ENCODE assay signal across 8 mouse cellular contexts in the genomic region with DNA sequence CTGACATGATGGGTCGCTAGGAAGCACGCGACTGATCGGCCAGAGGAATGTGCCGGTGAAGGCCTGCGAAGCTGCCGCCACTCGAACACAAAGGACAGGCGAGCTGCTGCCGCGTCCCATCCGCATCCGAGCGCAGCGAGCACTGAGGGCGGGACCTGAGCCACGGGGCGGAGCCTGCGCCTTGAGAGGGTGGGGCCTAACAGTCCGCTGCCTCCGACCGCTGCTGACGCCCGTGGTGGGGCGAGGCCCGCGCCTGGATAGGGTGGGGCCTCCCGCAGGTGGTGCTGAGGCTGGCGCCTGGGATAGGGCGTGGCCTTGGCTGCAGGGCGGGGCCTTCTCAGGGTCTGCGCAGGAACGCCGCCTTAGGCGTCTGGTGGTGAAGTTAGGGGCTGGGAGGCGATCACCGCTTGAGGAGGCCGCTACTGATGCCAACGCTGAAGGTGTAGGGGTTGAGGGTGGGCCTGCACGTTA. TPM values are rescaled to one million over a fixed set of nuclear protein-coding genes. Genes with fewer than 3 reads are reported as not detected.
A peak's percentile ranks its signal among the peaks of the same experiment; 100 is the strongest.
DNase-seq lines count a peak whose midpoint lies in the region; ATAC-seq and TF ChIP-seq lines count a peak whose summit lies in the region.

A gene (minus strand): TSS at position 147 of the 471 bp plus-strand sequence.

- no peaks in the 10 kb centered on the region for H3K27me3 ChIP-seq in G1E (ENCODE audit: insufficient read depth, low read length)
- no peaks in the 10 kb centered on the region for H3K27me3 ChIP-seq in forebrain, embryonic 16.5 days (replicated peaks; ENCODE audit: control insufficient read depth, insufficient read depth, low read length)
- no peaks in the 10 kb centered on the region for H3K27me3 ChIP-seq in lung, embryonic 14.5 days (ENCODE audit: insufficient read depth, low read length)
- H3K27me3 ChIP-seq in thymus, adult 2 months (ENCODE audit: control insufficient read depth, insufficient read depth, low read length), result no peaks in the 10 kb centered on the region

- intact Hi-C loops in heart, postnatal 36 days (cut with DNase I), result loop anchor here (2.0 to 10.0 kb wide), 3 partner anchors 65 to 691 kb away; a partner anchor contains a TSS

- peak; percentile 81 for ATAC-seq in G1E (ENCODE audit: extremely low read depth, insufficient number of reproducible peaks, low FRiP score, poor library complexity, severe bottlenecking)
- peak; percentile 93 for ATAC-seq in forebrain, embryonic 16.5 days
- peak; percentile 94 for ATAC-seq in lung, embryonic 14.5 days (ENCODE audit: insufficient read depth)

- TF ChIP-seq POLR2A in olfactory bulb, adult 2 months (IDR thresholded peaks at IDR 0.05; ENCODE audit: insufficient read depth, low read depth, low read length), result peak; percentile 92
- peak; percentile 96 for TF ChIP-seq POLR2A in thymus, adult 2 months (IDR thresholded peaks at IDR 0.05; ENCODE audit: control insufficient read depth, extremely low read depth, insufficient read depth, low read length, poor library complexity)

- WGBS in forebrain, embryonic 16.5 days, result 0% methylated on average over 40 of the region's 40 CpGs
- under 1% methylated on average over 40 of the region's 40 CpGs for WGBS in lung, embryonic 14.5 days
- WGBS in olfactory bulb, adult 2 months, result under 1% methylated on average over 40 of the region's 40 CpGs
- WGBS in thymus, adult 2 months, result under 1% methylated on average over 40 of the region's 40 CpGs

- DNase-seq in G1E (ENCODE audit: low spot score), result peak; percentile 93
- DNase-seq in cerebellum, adult 18-20 months, result peak; percentile 96 to 98
- DNase-seq in heart, postnatal 36 days, result peak; percentile 96
- DNase-seq in layer of hippocampus, adult 2 months (ENCODE audit: low spot score in 2 of 2), result peak; percentile 95 to 97
- DNase-seq in lung, embryonic 14.5 days, result peak; percentile 97
- peak; percentile 98 for DNase-seq in thymus, adult 2 months

- peak within 1 kb of the TSS; percentile 97 for H3K9ac ChIP-seq in forebrain, embryonic 16.5 days (replicated peaks; ENCODE audit: low read depth, low read length)
- peak within 1 kb of the TSS; percentile 84 for H3K9ac ChIP-seq in lung, embryonic 14.5 days

- TF ChIP-seq CTCF in G1E (IDR thresholded peaks at IDR 0.05; ENCODE audit: low read depth, low read length), result no peak
- no peak for TF ChIP-seq CTCF in layer of hippocampus, adult 2 months (conservative IDR thresholded peaks at IDR 0.05)
- TF ChIP-seq CTCF in lung, embryonic 14.5 days (IDR thresholded peaks at IDR 0.05; ENCODE audit: low read depth), result no peak
- no peak for TF ChIP-seq CTCF in olfactory bulb, adult 2 months (IDR thresholded peaks at IDR 0.05; ENCODE audit: insufficient read depth, low read depth, low read length)
- TF ChIP-seq CTCF in thymus, adult 2 months (IDR thresholded peaks at IDR 0.05; ENCODE audit: borderline replicate concordance, control insufficient read depth, extremely low read depth, insufficient read depth, low read length, poor library complexity), result no peak

- H3K4me3 ChIP-seq in G1E (ENCODE audit: low read depth, low read length), result peak within 1 kb of the TSS; percentile 100
- peak within 1 kb of the TSS; percentile 97 for H3K4me3 ChIP-seq in forebrain, embryonic 16.5 days (replicated peaks; ENCODE audit: low read length)
- H3K4me3 ChIP-seq in layer of hippocampus, adult 2 months, result peak within 1 kb of the TSS; percentile 85
- H3K4me3 ChIP-seq in lung, embryonic 14.5 days (ENCODE audit: low read depth, low read length), result peak within 1 kb of the TSS; percentile 95
- peak within 1 kb of the TSS; percentile 98 for H3K4me3 ChIP-seq in olfactory bulb, adult 2 months (ENCODE audit: insufficient read depth, low read depth, low read length)
- H3K4me3 ChIP-seq in thymus, adult 2 months (ENCODE audit: control insufficient read depth, insufficient read depth, low read length), result peak within 1 kb of the TSS; percentile 76

- peak within 1 kb of the TSS; percentile 98 for H3K27ac ChIP-seq in forebrain, embryonic 16.5 days (ENCODE audit: low read length)
- peak within 1 kb of the TSS; percentile 97 for H3K27ac ChIP-seq in layer of hippocampus, adult 2 months
- peak within 1 kb of the TSS; percentile 96 for H3K27ac ChIP-seq in lung, embryonic 14.5 days (ENCODE audit: low read depth)
- peak within 1 kb of the TSS; percentile 98 for H3K27ac ChIP-seq in olfactory bulb, adult 2 months (ENCODE audit: insufficient read depth, low read depth, low read length)
- peak within 1 kb of the TSS; percentile 71 for H3K27ac ChIP-seq in thymus, adult 2 months (ENCODE audit: control insufficient read depth, insufficient read depth, low read length)

- H3K36me3 ChIP-seq in G1E (replicated peaks), result peaks cover 45% of the 10 kb centered on the region
- H3K36me3 ChIP-seq in forebrain, embryonic 16.5 days (ENCODE audit: control insufficient read depth, insufficient read depth), result no peaks in the 10 kb centered on the region; the same call in 1 of the 2 replicates
- peaks cover 14% of the 10 kb centered on the region for H3K36me3 ChIP-seq in lung, embryonic 14.5 days (ENCODE audit: insufficient read depth)
- H3K36me3 ChIP-seq in thymus, adult 2 months (ENCODE audit: control insufficient read depth, insufficient read depth, low read length), result peaks cover 15% of the 10 kb centered on the region

- no peaks in the 10 kb centered on the region for H3K9me3 ChIP-seq in G1E (replicated peaks)
- no peaks in the 10 kb centered on the region for H3K9me3 ChIP-seq in forebrain, embryonic 16.5 days (ENCODE audit: control insufficient read depth, low read length)
- no peaks in the 10 kb centered on the region for H3K9me3 ChIP-seq in lung, embryonic 14.5 days (ENCODE audit: low read depth, low read length)

- H3K4me2 ChIP-seq in forebrain, embryonic 16.5 days (ENCODE audit: low read length), result peak within 1 kb of the TSS; percentile 92
- peak within 1 kb of the TSS; percentile 68 for H3K4me2 ChIP-seq in lung, embryonic 14.5 days

- H3K4me1 ChIP-seq in G1E (ENCODE audit: insufficient read depth, low read depth, low read length), result peaks cover 39% of the 10 kb centered on the region
- peaks cover 26% of the 10 kb centered on the region for H3K4me1 ChIP-seq in forebrain, embryonic 16.5 days (replicated peaks; ENCODE audit: control insufficient read depth, insufficient read depth, low read length)
- H3K4me1 ChIP-seq in lung, embryonic 14.5 days (ENCODE audit: insufficient read depth), result peaks cover 16% of the 10 kb centered on the region
- H3K4me1 ChIP-seq in olfactory bulb, adult 2 months (ENCODE audit: control insufficient read depth, insufficient read depth, low read length), result peaks cover 14% of the 10 kb centered on the region
- H3K4me1 ChIP-seq in thymus, adult 2 months (replicated peaks; ENCODE audit: control insufficient read depth, insufficient read depth, low read length), result peaks cover 14% of the 10 kb centered on the region; the same call in 1 of the 2 replicates

RNA-seq across cellular contexts. Expression of the gene that starts here (rescaled TPM):
- total RNA-seq in G1E (2014; fragmentation: Nextera tagmentation) (71.8 TPM in 2 replicates), G1E (2017) (72.0 and 80.6 TPM in 2 replicates)
- 53.4 and 69.1 TPM in 2 replicates for polyA plus RNA-seq in G1E (2012)
- polyA plus RNA-seq in forebrain, embryonic 16.5 days (2015; fragmentation: Nextera tagmentation; extraction: Ambion mirVana), result 126 TPM in 2 replicates
- 10 to 100 TPM; 22.1 to 26.0 TPM for total RNA-seq in heart, postnatal 36 days (2021)
- 10 to 100 TPM; 55.4 to 71.2 TPM for total RNA-seq in layer of hippocampus, adult 2 months (2021)
- 91.5 and 98.2 TPM in 2 replicates for polyA plus RNA-seq in lung, embryonic 14.5 days (2014; fragmentation: Nextera tagmentation; extraction: Ambion mirVana)
- not detected in 2 replicates for polyA plus RNA-seq in olfactory bulb, adult 2 months (2012; ENCODE audit: insufficient read depth, insufficient read length, low replicate concordance, missing spikeins)
- 211 and 214 TPM in 2 replicates for polyA plus RNA-seq in thymus, adult 2 months (2012; rRNA removed)

Comparison
In these comparisons a context has a peak if more than half of its experiments do, and no peak if none do; other contexts are left out.
1. Peak in every context shown above with its lines: DNase-seq, ATAC-seq, H3K4me3 ChIP-seq and H3K27ac ChIP-seq.